Mouse (Mus musculus): ENCODE results near the gene Ston1. TPM values are rescaled to one million over a fixed set of nuclear protein-coding genes. Genes with fewer than 3 reads are reported as not detected.

The Ston1 gene
- 3.2 and 9.7 TPM in 2 replicates for polyA plus RNA-seq (2012; rRNA removed)

GRCm38 (mm10) chr17:88597222-88598055, at the start of gene Ston1:
Ston1 (plus strand) TSS chr17:88597684.
- no peak for DNase-seq (ENCODE audit: low read depth, low spot score)
- under 1% methylated on average over 41 of the region's 41 CpGs for WGBS

- 91% methylated on average over 24 of the region's 24 CpGs for WGBS
- DNase-seq (ENCODE audit: low read depth, low spot score): no peak
Measured at GRCm38 (mm10) chr17:88549411-88550191, 47.9 kb upstream of the Ston1 start.

- 86% methylated on average over 5 of the region's 5 CpGs for WGBS
- no peak for DNase-seq (ENCODE audit: low read depth, low spot score)
Measured at GRCm38 (mm10) chr17:88550351-88550750, 47.1 kb upstream of the Ston1 start.

- 69% methylated on average over 10 of the region's 10 CpGs for WGBS
- no peak for DNase-seq (ENCODE audit: low read depth, low spot score)
Measured at GRCm38 (mm10) chr17:88550981-88551940, 46.2 kb upstream of the Ston1 start.

GRCm38 (mm10) chr17:88552556-88552955, 44.9 kb upstream of the Ston1 start:
- DNase-seq (ENCODE audit: low read depth, low spot score): no peak
- 64% methylated on average over 6 of the region's 6 CpGs for WGBS

- no peak for DNase-seq (ENCODE audit: low read depth, low spot score)
- 52% methylated on average over 8 of the region's 8 CpGs for WGBS
Measured at GRCm38 (mm10) chr17:88553001-88553449, 44.5 kb upstream of the Ston1 start.

GRCm38 (mm10) chr17:88553473-88554087, 43.9 kb upstream of the Ston1 start:
- WGBS: 63% methylated on average over 11 of the region's 11 CpGs
- peak; percentile 25 for DNase-seq (ENCODE audit: low read depth, low spot score)

GRCm38 (mm10) chr17:88556176-88556575, 41.3 kb upstream of the Ston1 start:
- DNase-seq (ENCODE audit: low read depth, low spot score): no peak
- 80% methylated on average over 13 of the region's 13 CpGs for WGBS

GRCm38 (mm10) chr17:88556688-88557087, 40.8 kb upstream of the Ston1 start:
- no peak for DNase-seq (ENCODE audit: low read depth, low spot score)

GRCm38 (mm10) chr17:88558168-88558842, 39.2 kb upstream of the Ston1 start:
- WGBS: 44% methylated on average over 13 of the region's 13 CpGs

More at GRCm38 (mm10) chr17:88556688-88557087, 40.8 kb upstream of the Ston1 start:
- WGBS: 86% methylated on average over 4 of the region's 4 CpGs

GRCm38 (mm10) chr17:88563611-88564010, 33.9 kb upstream of the Ston1 start:
- no peak for DNase-seq (ENCODE audit: low read depth, low spot score)
- 14% methylated on average over 3 of the region's 3 CpGs for WGBS

More at GRCm38 (mm10) chr17:88558168-88558842, 39.2 kb upstream of the Ston1 start:
- DNase-seq (ENCODE audit: low read depth, low spot score): peak; percentile 47

- 89% methylated on average over 10 of the region's 10 CpGs for WGBS
- DNase-seq (ENCODE audit: low read depth, low spot score): no peak
Measured at GRCm38 (mm10) chr17:88569807-88570540, 27.5 kb upstream of the Ston1 start.

- 94% methylated on average over 11 of the region's 11 CpGs for WGBS
- no peak for DNase-seq (ENCODE audit: low read depth, low spot score)
Measured at GRCm38 (mm10) chr17:88570784-88571183, 26.7 kb upstream of the Ston1 start.

- 85% methylated on average over 5 of the region's 5 CpGs for WGBS
- DNase-seq (ENCODE audit: low read depth, low spot score): no peak
Measured at GRCm38 (mm10) chr17:88574811-88575210, 22.7 kb upstream of the Ston1 start.

GRCm38 (mm10) chr17:88578522-88579242, 18.8 kb upstream of the Ston1 start:
- WGBS: 88% methylated on average over 20 of the region's 20 CpGs
- no peak for DNase-seq (ENCODE audit: low read depth, low spot score)

GRCm38 (mm10) chr17:88580556-88580955, 16.9 kb upstream of the Ston1 start:
- 74% methylated on average over 6 of the region's 6 CpGs for WGBS
- no peak for DNase-seq (ENCODE audit: low read depth, low spot score)

GRCm38 (mm10) chr17:88581511-88582021, 15.9 kb upstream of the Ston1 start:
- WGBS: 20% methylated on average over 6 of the region's 6 CpGs
- DNase-seq (ENCODE audit: low read depth, low spot score): no peak

All from large intestine, adult 2 months (tissue).